Mouse (Mus musculus) E14TG2a.4 (cell line): ENCODE results near the gene Cd72.

Experiments used
- H3K27me3 ChIP-seq: 2 replicates; pipeline ENCODE4 v1.6.1; 2014; ENCODE audit warnings: low read length, control low read depth; ENCODE audit not compliant: insufficient read depth
- H3K36me3 ChIP-seq: 2 replicates; pipeline ENCODE4 v1.6.1; 2014; ENCODE audit warnings: low read length, control low read depth; ENCODE audit not compliant: insufficient read depth
- H3K4me1 ChIP-seq: replicated peaks from 2 replicates; pipeline ENCODE4 v1.6.1; 2014; ENCODE audit warnings: low read depth, low read length, control low read depth
- H3K4me3 ChIP-seq: replicated peaks from 2 replicates; pipeline ENCODE4 v1.5.1; 2014; ENCODE audit warnings: mild to moderate bottlenecking, low read length
- H3K9me3 ChIP-seq: 2 replicates; pipeline ENCODE4 v1.6.1; 2014; ENCODE audit warnings: low read length, control low read depth
- CTCF ChIP-seq: conservative IDR thresholded peaks from 2 replicates; pipeline ENCODE4 v1.5.1; 2014; ENCODE audit warnings: low read length
- NANOG ChIP-seq: IDR thresholded peaks from 2 replicates; pipeline ENCODE4 v1.6.1; 2014; ENCODE audit warnings: borderline replicate concordance, low read length, mixed read lengths
- POU5F1 ChIP-seq: IDR thresholded peaks from 2 replicates; pipeline ENCODE4 v1.6.1; 2014; ENCODE audit warnings: low read length, borderline replicate concordance

Gene Cd72

DNA sequence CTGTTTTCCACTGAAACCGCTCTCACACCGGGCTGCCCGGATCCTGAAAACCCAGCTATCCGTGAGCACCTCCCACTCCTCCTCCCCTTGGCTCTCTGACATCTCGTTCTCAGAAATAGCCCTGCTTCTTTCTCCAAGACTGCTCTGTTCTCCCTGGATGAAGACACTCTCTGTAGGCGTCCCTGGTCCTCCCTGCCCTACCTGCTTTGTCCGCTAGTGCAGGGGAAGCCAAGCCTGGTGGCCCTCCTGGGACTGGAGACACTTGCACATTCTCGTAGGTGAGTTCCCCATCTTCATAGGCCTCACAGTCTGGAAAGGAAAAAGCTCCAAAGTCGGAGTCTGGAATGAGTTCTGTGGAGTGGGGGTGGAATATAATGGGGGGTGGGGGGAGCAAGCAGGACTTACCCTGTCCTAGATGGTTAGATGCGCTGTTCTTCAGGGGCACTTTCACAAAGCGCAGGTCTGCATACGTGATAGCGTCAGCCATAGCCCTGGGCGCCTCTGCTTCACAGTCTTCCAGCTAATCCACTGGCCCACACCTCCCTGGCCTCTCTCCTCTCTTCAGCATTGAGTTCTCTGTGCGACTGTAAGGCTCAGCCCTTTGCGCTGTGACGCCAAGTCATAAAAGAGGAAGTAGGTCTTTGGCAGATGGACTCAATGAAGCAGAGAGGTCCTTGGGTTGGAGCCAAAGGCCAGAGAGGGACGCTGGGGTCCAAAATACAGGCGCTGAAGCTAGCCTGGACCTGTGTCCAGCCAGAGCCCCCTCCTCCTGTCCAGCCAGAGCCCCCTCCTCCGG, at the start of gene Cd72:
Gene Cd72 (minus strand): TSS at position 588 of the 796 bp plus-strand sequence.
- Histone ChIP-seq H3K36me3 (no peaks in the 10 kb centered on the region), H3K9me3 (peaks cover 6% of the 10 kb centered on the region; the same call in 1 of the 2 replicates), H3K4me3 (0 out of 2 replicates have a peak within 1 kb of the TSS, but pooled peaks have one; percentile 0), H3K27me3 (peaks cover 65% of the 10 kb centered on the region), H3K4me1 (peaks cover 26% of the 10 kb centered on the region)
- TF ChIP-seq CTCF (no peak), NANOG (no peak), POU5F1 (no peak)

- Histone ChIP-seq H3K27me3 (peaks cover 60% of the 10 kb centered on the region), H3K4me1 (peaks cover 37% of the 10 kb centered on the region), H3K36me3 (peaks cover 1% of the 10 kb centered on the region), H3K9me3 (no peaks in the 10 kb centered on the region), H3K4me3 (no peak overlapping the region)
- no peak for TF ChIP-seq POU5F1
- TF ChIP-seq NANOG, result no peak
- TF ChIP-seq CTCF, result no peak
Observed at GRCm38 (mm10) chr4:43503506-43503905, 49.1 kb upstream of the Cd72 start.

GRCm38 (mm10) chr4:43503041-43503440, 48.6 kb upstream of the Cd72 start:
- no peak for TF ChIP-seq CTCF
- TF ChIP-seq NANOG, result no peak
- no peak for TF ChIP-seq POU5F1

DNA sequence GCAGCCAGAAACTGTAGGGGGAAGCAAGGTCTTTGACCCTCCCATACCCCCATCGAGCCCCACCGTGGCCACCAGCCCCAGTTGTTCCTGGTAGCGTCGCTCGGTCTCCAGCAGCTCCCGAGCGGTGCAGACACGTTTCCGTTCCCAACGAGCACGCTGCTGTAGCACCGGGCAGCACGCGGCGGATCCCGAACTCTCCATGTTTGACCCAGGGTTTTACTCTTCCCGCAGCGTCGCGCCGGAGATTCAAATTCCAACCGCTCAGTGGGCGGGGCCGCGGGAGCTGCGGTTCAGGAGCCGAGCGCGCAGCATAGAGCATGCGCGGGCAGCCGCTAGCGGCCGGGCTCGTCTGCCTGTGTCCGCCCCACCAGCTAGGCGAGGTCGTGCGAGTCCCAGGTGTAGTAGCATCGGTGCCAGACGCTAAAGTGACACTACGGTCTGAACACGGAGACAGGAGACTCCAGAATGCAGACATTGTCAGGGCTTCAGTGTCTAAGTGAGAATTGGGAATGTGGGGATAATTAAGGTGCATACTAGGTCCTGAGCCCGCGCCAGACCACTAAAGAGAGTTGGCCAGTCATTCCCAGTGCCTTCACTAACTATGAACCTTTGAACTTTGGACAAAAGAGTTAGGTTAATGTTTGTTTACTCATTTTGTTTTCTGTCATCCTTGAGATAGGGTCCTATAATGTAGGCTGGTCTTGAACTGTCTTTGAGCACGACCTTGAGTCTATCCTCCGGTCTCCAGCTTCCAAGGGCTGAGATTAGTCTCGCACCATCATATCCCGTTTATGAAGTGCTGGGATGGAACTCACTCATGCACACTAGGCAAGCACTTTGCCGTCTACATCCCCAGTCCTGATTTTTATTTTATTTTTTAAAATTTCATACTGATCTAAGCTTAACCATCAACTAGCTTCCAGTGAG, 45.2 kb upstream of the Cd72 start, which contains the start of gene Arhgef39:
Gene Arhgef39 (minus strand): TSS at position 289 of the 927 bp plus-strand sequence.
- peak within 1 kb of the TSS; percentile 88 for H3K4me3 ChIP-seq
- no peak for TF ChIP-seq NANOG
- no peak for TF ChIP-seq CTCF
- no peak for TF ChIP-seq POU5F1
- H3K36me3 ChIP-seq, result peaks cover 39% of the 10 kb centered on the region
- no peaks in the 10 kb centered on the region for H3K9me3 ChIP-seq
- peaks cover 52% of the 10 kb centered on the region for H3K4me1 ChIP-seq
- H3K27me3 ChIP-seq, result peaks cover 37% of the 10 kb centered on the region

More at GRCm38 (mm10) chr4:43503041-43503440, 48.6 kb upstream of the Cd72 start:
- Histone ChIP-seq H3K4me3 (no peak overlapping the region), H3K27me3 (peaks cover 61% of the 10 kb centered on the region), H3K9me3 (no peaks in the 10 kb centered on the region), H3K4me1 (peaks cover 37% of the 10 kb centered on the region), H3K36me3 (peaks cover 6% of the 10 kb centered on the region)

DNA sequence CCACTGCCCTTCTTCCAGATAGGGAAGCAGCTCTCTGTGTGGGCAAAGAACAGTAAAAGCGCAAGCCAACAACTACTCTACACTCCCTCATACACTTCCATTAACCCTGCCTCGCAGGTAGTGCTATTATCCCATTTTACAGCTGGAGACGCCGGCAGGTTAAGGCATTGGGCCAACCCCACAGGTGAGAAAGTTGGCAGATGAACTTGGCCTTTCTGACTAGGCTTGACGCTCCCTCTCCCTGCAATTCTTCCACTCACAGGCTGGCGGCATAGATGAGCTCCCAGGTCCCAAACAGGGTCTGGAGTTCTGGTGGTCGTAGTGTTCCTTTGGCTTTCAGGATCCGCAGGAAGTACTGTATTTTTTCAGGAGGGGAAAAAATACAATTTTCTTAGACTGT, 44.6 kb upstream of the Cd72 start:
- H3K4me1 ChIP-seq, result peaks cover 59% of the 10 kb centered on the region
- TF ChIP-seq NANOG (no peak), CTCF (peak; percentile 73), POU5F1 (no peak)
- peak overlapping the region; percentile 88 for H3K4me3 ChIP-seq
- no peaks in the 10 kb centered on the region for H3K9me3 ChIP-seq
- peaks cover 40% of the 10 kb centered on the region for H3K36me3 ChIP-seq
- H3K27me3 ChIP-seq, result peaks cover 37% of the 10 kb centered on the region

DNA sequence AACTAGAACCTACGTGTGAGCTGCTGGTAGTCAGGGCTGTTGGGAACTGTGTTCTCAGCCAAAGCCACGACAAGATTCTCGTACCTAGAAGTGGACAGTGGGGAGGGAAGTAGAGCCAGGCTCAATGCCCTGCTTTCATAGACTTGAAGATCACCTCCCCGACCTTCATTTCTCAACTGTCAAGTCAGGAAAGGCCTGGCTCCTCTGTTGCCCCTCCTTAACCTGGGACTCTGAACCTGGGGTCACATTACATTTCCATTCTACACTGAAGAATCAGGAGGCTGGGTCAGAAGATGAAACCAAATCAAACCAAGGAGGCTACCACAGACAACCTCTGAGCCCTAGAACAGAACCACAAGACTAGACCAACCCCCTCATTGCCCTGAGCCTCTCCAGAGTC, 43.5 kb upstream of the Cd72 start:
- Histone ChIP-seq H3K4me3 (0 out of 2 replicates have a peak overlapping the region, but pooled peaks have one; percentile 4), H3K4me1 (peaks cover 63% of the 10 kb centered on the region), H3K36me3 (peaks cover 40% of the 10 kb centered on the region), H3K9me3 (no peaks in the 10 kb centered on the region), H3K27me3 (peaks cover 30% of the 10 kb centered on the region)
- TF ChIP-seq POU5F1, result no peak
- no peak for TF ChIP-seq NANOG
- TF ChIP-seq CTCF, result no peak

GRCm38 (mm10) chr4:43497405-43497804, 43.0 kb upstream of the Cd72 start:
- Histone ChIP-seq H3K4me3 (no peak overlapping the region), H3K27me3 (peaks cover 28% of the 10 kb centered on the region), H3K4me1 (peaks cover 59% of the 10 kb centered on the region), H3K36me3 (peaks cover 40% of the 10 kb centered on the region), H3K9me3 (no peaks in the 10 kb centered on the region)
- TF ChIP-seq POU5F1, result no peak
- no peak for TF ChIP-seq NANOG
- no peak for TF ChIP-seq CTCF

DNA sequence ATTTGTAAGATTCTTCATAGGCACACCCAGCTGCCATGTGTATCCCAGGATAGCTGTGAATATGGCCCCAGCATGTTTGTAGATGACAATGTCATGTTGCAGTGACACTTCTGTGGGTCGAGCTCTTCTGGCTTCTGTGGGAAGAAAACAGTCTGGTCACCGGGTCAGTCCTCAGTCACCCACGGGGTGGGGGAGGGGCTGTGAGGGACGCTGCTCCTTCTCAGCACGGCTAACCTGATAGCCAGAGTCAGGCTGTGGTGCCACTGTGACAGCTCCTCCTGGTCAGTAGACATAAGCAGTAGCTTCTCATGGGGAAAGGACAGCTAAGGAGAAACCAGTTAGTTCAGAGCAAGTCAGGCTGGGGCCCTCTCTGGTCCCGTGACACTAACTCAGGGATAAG, 42.2 kb upstream of the Cd72 start:
- TF ChIP-seq NANOG (no peak), POU5F1 (no peak), CTCF (no peak)
- Histone ChIP-seq H3K36me3 (peaks cover 40% of the 10 kb centered on the region), H3K4me3 (no peak overlapping the region), H3K27me3 (peaks cover 25% of the 10 kb centered on the region), H3K9me3 (no peaks in the 10 kb centered on the region), H3K4me1 (peaks cover 64% of the 10 kb centered on the region)
